Mouse (Mus musculus) ES-E14 (cell line): ENCODE data around the gene Nxt2.

ENCODE experiments used
- CHD2 ChIP-seq: IDR thresholded peaks from 2 replicates; pipeline ENCODE4 v1.6.1; 2014; ENCODE audit warnings: mild to moderate bottlenecking, low read depth, low read length, inconsistent platforms
- MAFK ChIP-seq: IDR thresholded peaks from 2 replicates; pipeline ENCODE4 v1.6.1; 2014; ENCODE audit warnings: mild to moderate bottlenecking, low read depth, low read length, inconsistent platforms; ENCODE audit not compliant: insufficient read depth

- TF ChIP-seq MAFK (no peak), CHD2 (no peak)
Observed at GRCm38 (mm10) chrX:142194420-142194819, 32.1 kb upstream of the Nxt2 start.
